Mouse (Mus musculus) forebrain, embryonic 16.5 days (tissue): ENCODE measurements at regions not wholly inside any gene's neighbourhood (a gene's known extent, or its start where the extent isn't known, plus 50 kb on each side); places are given as distances from the start of the nearest gene placed in this dataset.

Experiments used
- ATAC-seq: fragments of 200-750 bp; cut with Nextera tagmentation; 2 replicates; pipeline ENCODE4 v1.8.0; 2017; ENCODE audit warnings: mild to moderate bottlenecking, moderate library complexity
- H3K27ac ChIP-seq: fragments of 300-500 bp; sonication (generic); 2 replicates; pipeline ENCODE4 v1.5.1; 2014; ENCODE audit warnings: low read length, control low read depth
- H3K27me3 ChIP-seq: fragments of 300-500 bp; sonication (generic); replicated peaks from 2 replicates; pipeline ENCODE4 v1.6.1; 2014; ENCODE audit warnings: low read length; ENCODE audit not compliant: control insufficient read depth, insufficient read depth
- H3K36me3 ChIP-seq: fragments of 300-500 bp; sonication (generic); 2 replicates; pipeline ENCODE4 v1.6.1; 2014; ENCODE audit not compliant: control insufficient read depth, insufficient read depth
- H3K4me1 ChIP-seq: fragments of 300-500 bp; sonication (generic); replicated peaks from 2 replicates; pipeline ENCODE4 v1.6.1; 2014; ENCODE audit warnings: low read length; ENCODE audit not compliant: control insufficient read depth, insufficient read depth
- H3K4me2 ChIP-seq: fragments of 300-500 bp; sonication (generic); 2 replicates; pipeline ENCODE4 v1.6.1; 2014; ENCODE audit warnings: mild to moderate bottlenecking, low read length, control low read depth
- H3K4me3 ChIP-seq: fragments of 300-500 bp; sonication (generic); replicated peaks from 2 replicates; pipeline ENCODE4 v1.5.1; 2014; ENCODE audit warnings: mild to moderate bottlenecking, low read length, control low read depth
- H3K9ac ChIP-seq: fragments of 300-500 bp; sonication (generic); replicated peaks from 2 replicates; pipeline ENCODE4 v1.6.1; 2014; ENCODE audit warnings: low read depth, low read length, control low read depth
- H3K9me3 ChIP-seq: fragments of 300-500 bp; sonication (generic); 2 replicates; pipeline ENCODE4 v1.6.1; 2016; ENCODE audit warnings: low read length; ENCODE audit not compliant: control insufficient read depth
- WGBS: fragments of 180-500 bp; shearing (Covaris S2); extraction: QIAGEN DNeasy Blood & Tissue Kit; methylation state at CpG from one replicate; pipeline ENCODE4 v1.1.7; 2014; 5-methylcytosine and 5-hydroxymethylcytosine counted together

- Histone ChIP-seq H3K4me1 (peaks cover 26% of the 10 kb centered on the region), H3K27ac (no peak overlapping the region), H3K4me2 (no peak overlapping the region), H3K27me3 (no peaks in the 10 kb centered on the region), H3K36me3 (no peaks in the 10 kb centered on the region), H3K9ac (no peak overlapping the region), H3K9me3 (no peaks in the 10 kb centered on the region), H3K4me3 (no peak overlapping the region)
- WGBS, result 74% methylated on average over 7 of the region's 7 CpGs
- ATAC-seq, result no peak
Observed at GRCm38 (mm10) chr8:126838228-126838627, 107.4 kb downstream of the Tomm20 start.

DNA sequence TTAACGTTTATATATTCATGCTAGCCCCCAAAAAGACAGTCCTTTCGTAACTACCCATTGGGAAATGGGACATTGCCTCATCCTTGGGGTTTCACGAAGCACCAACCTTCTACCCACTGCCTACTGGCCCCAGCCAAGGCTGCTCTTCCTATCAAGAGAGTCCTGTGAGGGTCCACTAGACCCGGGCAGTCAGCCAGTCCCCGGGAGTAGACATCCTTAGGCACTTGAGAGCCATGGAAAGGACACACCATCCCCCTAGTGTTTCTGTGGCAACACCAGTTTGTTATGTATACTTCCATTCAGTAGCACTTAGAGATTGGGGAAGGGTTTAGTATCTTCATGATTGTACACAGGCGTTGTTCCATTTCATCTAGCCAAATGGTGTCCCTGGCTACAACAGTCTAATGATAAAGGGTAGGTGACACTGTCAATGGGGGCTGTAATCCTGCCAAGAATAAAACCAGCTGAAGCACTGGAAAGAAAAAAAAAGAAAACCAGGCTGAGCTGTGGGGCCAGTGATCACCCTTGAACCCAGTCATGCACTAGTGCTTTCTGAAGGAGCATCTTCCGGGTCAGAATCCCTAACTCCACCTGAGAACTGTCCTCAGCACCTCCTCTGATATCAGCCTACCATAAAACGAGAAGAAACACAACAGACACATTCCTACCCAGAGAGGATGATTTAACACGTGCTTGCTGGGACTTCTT is 108.2 kb downstream of the Tomm20 start:
- no peaks in the 10 kb centered on the region for H3K27me3 ChIP-seq
- H3K4me3 ChIP-seq, result no peak overlapping the region
- H3K4me2 ChIP-seq, result no peak overlapping the region
- no peaks in the 10 kb centered on the region for H3K36me3 ChIP-seq
- ATAC-seq, result no peak
- WGBS, result 82% methylated on average over 9 of the region's 9 CpGs
- H3K9me3 ChIP-seq, result no peaks in the 10 kb centered on the region
- H3K27ac ChIP-seq, result no peak overlapping the region
- H3K4me1 ChIP-seq, result peaks cover 29% of the 10 kb centered on the region
- no peak overlapping the region for H3K9ac ChIP-seq

GRCm38 (mm10) chr8:126835554-126835953 is 110.1 kb downstream of the Tomm20 start:
- H3K27ac ChIP-seq, result no peak overlapping the region
- no peaks in the 10 kb centered on the region for H3K27me3 ChIP-seq
- 83% methylated on average over 7 of the region's 7 CpGs for WGBS
- no peak overlapping the region for H3K9ac ChIP-seq
- no peak overlapping the region for H3K4me3 ChIP-seq
- H3K4me2 ChIP-seq, result no peak overlapping the region
- no peaks in the 10 kb centered on the region for H3K36me3 ChIP-seq
- ATAC-seq, result no peak
- H3K9me3 ChIP-seq, result no peaks in the 10 kb centered on the region
- H3K4me1 ChIP-seq, result peaks cover 29% of the 10 kb centered on the region

DNA sequence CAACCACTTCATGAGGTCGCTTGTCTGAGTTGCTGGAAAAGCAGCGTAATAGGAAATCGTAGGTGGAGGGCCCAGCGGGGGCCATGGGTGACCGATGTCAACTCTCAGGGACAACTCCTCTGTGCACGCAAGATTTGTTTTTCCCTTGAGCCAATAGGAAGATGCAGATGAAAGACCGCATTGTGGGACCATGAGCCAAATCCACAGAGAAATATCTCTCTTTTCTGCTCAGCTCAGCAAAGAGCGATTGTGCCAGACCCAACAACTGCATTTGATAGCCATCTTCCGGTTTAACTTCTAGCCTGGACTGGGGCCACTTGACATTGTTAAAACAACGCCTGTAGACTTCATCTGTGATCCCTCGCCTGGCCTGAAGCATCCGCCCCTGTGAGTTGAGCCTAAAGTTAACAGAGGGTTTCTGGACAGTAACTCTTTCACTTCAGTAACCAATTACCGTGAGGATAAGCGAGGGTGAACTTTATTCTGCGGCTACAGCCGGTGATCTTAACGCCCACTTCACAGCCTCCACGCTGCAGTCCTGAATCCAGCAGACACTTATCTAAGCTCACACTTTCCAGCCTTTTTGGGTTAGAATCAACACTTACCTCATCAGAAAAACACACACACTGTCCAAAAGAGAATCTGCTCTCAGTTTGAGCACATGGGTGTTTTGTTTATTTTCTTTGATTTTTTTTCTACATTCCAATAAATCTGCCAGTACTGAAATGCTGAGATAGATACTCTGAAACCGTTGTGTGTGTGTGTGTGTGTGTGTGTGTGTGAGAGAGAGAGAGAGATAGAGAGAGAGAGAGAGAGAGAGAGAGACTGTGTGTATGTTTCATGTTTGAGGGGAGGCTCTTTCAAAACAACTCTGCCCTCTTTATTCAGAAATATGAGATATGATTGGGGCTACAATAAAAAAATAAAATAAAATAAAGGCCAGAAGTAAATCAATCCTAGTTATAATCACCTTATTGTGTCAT is 111.9 kb downstream of the Tomm20 start:
- peak overlapping the region; percentile 23; the same call in 1 of the 2 replicates for H3K27ac ChIP-seq
- H3K9ac ChIP-seq, result peak overlapping the region; percentile 13; the same call in 1 of the 2 replicates
- no peak overlapping the region for H3K4me2 ChIP-seq

DNA sequence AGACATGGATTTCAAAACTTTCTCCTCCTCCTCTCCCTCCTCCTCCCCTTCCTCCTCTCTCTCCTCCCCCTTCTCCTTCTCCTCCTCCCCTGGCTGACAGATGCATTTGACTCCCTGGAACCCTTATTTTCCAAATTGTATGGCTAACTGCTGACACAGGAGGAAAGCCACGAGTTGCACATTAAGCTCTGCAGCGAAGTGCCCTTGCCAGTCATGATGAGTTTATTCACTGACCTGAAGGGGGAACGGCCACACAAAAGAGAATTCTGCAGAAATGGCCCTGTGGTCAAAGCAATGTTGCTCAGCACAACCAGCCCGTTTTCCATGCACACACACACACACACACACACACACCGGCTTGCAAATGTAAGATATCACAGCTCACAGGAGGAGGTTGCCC is 112.6 kb downstream of the Tomm20 start:
- WGBS, result 36% methylated on average over 5 of the region's 5 CpGs
- H3K27ac ChIP-seq, result peak overlapping the region; percentile 23; the same call in 1 of the 2 replicates
- H3K4me1 ChIP-seq, result peaks cover 14% of the 10 kb centered on the region
- H3K9ac ChIP-seq, result 0 out of 2 replicates have a peak overlapping the region, but pooled peaks have one; percentile 13
- no peaks in the 10 kb centered on the region for H3K36me3 ChIP-seq
- no peaks in the 10 kb centered on the region for H3K9me3 ChIP-seq
- no peak for ATAC-seq
- H3K4me2 ChIP-seq, result no peak overlapping the region
- H3K4me3 ChIP-seq, result no peak overlapping the region
- H3K27me3 ChIP-seq, result no peaks in the 10 kb centered on the region

More for the DNA sequence above, 111.9 kb downstream of the Tomm20 start:
- H3K9me3 ChIP-seq, result no peaks in the 10 kb centered on the region
- H3K36me3 ChIP-seq, result no peaks in the 10 kb centered on the region
- no peaks in the 10 kb centered on the region for H3K27me3 ChIP-seq
- no peak overlapping the region for H3K4me3 ChIP-seq
- no peak for ATAC-seq
- peaks cover 15% of the 10 kb centered on the region for H3K4me1 ChIP-seq
- WGBS, result 60% methylated on average over 19 of the region's 19 CpGs

DNA sequence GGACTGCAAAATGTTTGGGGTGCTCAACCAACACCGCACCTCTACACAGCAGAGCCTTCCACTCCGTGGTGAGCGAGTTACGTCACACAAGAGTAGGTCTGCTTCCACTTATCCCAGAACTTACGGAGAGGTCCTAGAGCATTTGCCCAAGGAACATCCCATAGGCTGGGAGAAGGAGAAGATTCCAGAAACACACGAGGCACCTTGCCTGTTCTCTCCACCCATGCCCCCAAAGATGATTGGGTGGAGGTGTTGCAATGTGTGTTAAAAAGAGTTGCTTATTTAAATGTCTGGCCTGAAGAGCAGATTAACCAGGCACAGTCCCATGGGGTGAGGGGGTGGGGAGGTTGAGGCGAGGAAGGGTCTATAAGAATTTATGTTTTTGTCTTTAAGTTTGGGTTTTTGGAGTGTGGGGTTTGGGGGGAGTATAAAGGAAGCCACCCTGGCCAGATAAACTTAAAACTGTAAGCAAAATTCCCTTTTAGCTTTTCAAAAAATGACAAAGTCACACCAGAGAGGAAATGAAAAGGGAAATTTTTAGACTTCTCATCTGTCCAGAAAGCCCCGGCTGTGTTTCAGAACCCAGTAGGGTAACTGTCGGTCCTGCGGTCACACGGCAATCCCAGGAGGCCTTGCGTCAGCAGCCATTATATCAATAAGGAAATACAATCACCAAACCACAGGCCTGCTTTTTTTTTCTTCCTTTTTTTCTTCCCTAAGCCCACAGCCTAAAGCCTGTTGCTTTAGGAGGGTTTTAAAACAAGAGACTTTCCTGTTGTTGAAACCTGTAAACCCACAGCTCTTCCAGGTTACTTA is 113.3 kb downstream of the Tomm20 start:
- no peaks in the 10 kb centered on the region for H3K9me3 ChIP-seq
- ATAC-seq, result no peak
- H3K4me1 ChIP-seq, result peaks cover 16% of the 10 kb centered on the region
- H3K36me3 ChIP-seq, result no peaks in the 10 kb centered on the region
- no peak overlapping the region for H3K9ac ChIP-seq
- no peak overlapping the region for H3K4me3 ChIP-seq
- 0 out of 2 replicates have a peak overlapping the region, but pooled peaks have one; percentile 23 for H3K27ac ChIP-seq
- no peak overlapping the region for H3K4me2 ChIP-seq
- no peaks in the 10 kb centered on the region for H3K27me3 ChIP-seq
- 87% methylated on average over 12 of the region's 12 CpGs for WGBS

- H3K27ac ChIP-seq, result no peak overlapping the region
- H3K9ac ChIP-seq, result no peak overlapping the region
- no peaks in the 10 kb centered on the region for H3K36me3 ChIP-seq
- peaks cover 24% of the 10 kb centered on the region for H3K4me1 ChIP-seq
- no peak overlapping the region for H3K4me3 ChIP-seq
- no peak for ATAC-seq
- WGBS, result 92% methylated on average over 16 of the region's 16 CpGs
- no peak overlapping the region for H3K4me2 ChIP-seq
- H3K27me3 ChIP-seq, result no peaks in the 10 kb centered on the region
- H3K9me3 ChIP-seq, result no peaks in the 10 kb centered on the region
Observed at GRCm38 (mm10) chr8:126831312-126832162, 114.1 kb downstream of the Tomm20 start.

- no peak overlapping the region for H3K4me3 ChIP-seq
- no peak for ATAC-seq
- peaks cover 36% of the 10 kb centered on the region for H3K4me1 ChIP-seq
- no peaks in the 10 kb centered on the region for H3K9me3 ChIP-seq
- no peak overlapping the region for H3K4me2 ChIP-seq
- H3K27me3 ChIP-seq, result no peaks in the 10 kb centered on the region
- H3K9ac ChIP-seq, result no peak overlapping the region
- 65% methylated on average over 5 of the region's 5 CpGs for WGBS
- no peaks in the 10 kb centered on the region for H3K36me3 ChIP-seq
- no peak overlapping the region for H3K27ac ChIP-seq
Observed at GRCm38 (mm10) chr8:126830242-126830530, 115.5 kb downstream of the Tomm20 start.
